Mouse (Mus musculus) erythroblast, embryonic 14.5 days (primary cell): ENCODE data around the gene Selenoo. TPM values are rescaled to one million over a fixed set of nuclear protein-coding genes. Genes with fewer than 3 reads are reported as not detected.

Experiments used
- H3K27me3 ChIP-seq: 2 replicates; pipeline ENCODE4 v1.6.1; 2012; ENCODE audit warnings: inconsistent platforms; ENCODE audit not compliant: control insufficient read depth
- H3K36me3 ChIP-seq: 2 replicates; pipeline ENCODE4 v1.6.1; 2012; ENCODE audit warnings: mild to moderate bottlenecking, inconsistent platforms; ENCODE audit not compliant: control insufficient read depth
- H3K4me1 ChIP-seq: 2 replicates; pipeline ENCODE4 v1.6.1; 2012; ENCODE audit warnings: inconsistent platforms; ENCODE audit not compliant: control insufficient read depth
- H3K4me3 ChIP-seq: replicated peaks from 2 replicates; pipeline ENCODE3; 2012; ENCODE audit warnings: moderate library complexity, mild to moderate bottlenecking, inconsistent platforms
- H3K9me3 ChIP-seq: 2 replicates; pipeline ENCODE4 v1.6.1; 2012; ENCODE audit warnings: low read length, inconsistent platforms, mixed read lengths; ENCODE audit not compliant: control insufficient read depth
- GATA1 ChIP-seq: IDR thresholded peaks from 2 replicates; pipeline ENCODE4 v1.6.1; 2012; ENCODE audit warnings: low read length, inconsistent platforms, mixed read lengths
- TAL1 ChIP-seq: IDR thresholded peaks from 3 replicates; pipeline ENCODE4 v1.6.1; 2012; ENCODE audit warnings: low read length, inconsistent platforms, mixed read lengths
- polyA plus RNA-seq: library from polyadenylated mRNA; stranded (reverse); fragments of >175 nt; gene quantifications from 2 replicates; pipeline ENCODE4 v1.2.3, GENCODE M21; 2012

Selenoo gene
- polyA plus RNA-seq, 1 experiment = 0.34 TPM

DNA sequence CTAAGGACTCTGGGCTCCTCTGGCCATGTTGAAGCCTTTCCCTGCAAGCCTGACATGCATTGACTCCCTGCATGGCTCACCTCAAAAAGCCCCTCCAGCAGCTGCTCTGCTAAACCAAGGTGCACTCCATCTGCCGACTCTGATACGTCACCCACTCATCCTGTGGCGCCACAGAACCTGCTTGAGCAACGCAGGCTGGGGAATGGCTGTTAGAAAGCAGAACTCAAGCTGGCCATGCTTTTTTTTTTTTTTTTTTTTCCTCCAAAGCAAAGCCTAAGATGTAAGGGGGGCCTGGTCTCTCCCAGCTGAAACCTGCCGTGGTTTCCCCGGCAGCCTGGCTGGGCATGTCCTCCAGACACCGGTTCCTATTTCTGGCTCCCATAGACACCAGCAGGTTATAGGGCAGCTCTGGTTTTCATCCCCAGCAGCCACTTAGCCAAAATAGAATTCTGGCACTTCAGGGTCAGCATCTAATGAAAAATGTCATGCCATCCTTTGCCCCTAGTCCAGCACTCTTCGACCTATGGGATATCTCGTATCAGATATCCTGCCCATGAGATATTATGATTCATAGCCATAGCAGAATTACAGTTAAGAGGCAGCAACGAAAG lies 14.8 kb upstream of the Selenoo start:
- Histone ChIP-seq H3K36me3 (no peaks in the 10 kb centered on the region), H3K4me1 (peaks cover 41% of the 10 kb centered on the region), H3K9me3 (no peaks in the 10 kb centered on the region), H3K4me3 (no peak overlapping the region), H3K27me3 (peaks cover 26% of the 10 kb centered on the region)
- TF ChIP-seq TAL1 (no peak), GATA1 (no peak)

GRCm38 (mm10) chr15:89074613-89075477 lies 14.0 kb upstream of the Selenoo start, which contains the start of gene Trabd:
Gene Trabd, plus strand, starts transcription at chr15:89075124.
- Histone ChIP-seq H3K4me1 (peaks cover 41% of the 10 kb centered on the region), H3K36me3 (peaks cover 1% of the 10 kb centered on the region; the same call in 1 of the 2 replicates), H3K27me3 (peaks cover 18% of the 10 kb centered on the region), H3K4me3 (peak within 1 kb of the TSS; percentile 87), H3K9me3 (no peaks in the 10 kb centered on the region)
- no peak for TF ChIP-seq TAL1
- TF ChIP-seq GATA1 = no peak

GRCm38 (mm10) chr15:89075478-89076147 lies 13.3 kb upstream of the Selenoo start:
- Histone ChIP-seq H3K4me1 (peaks cover 41% of the 10 kb centered on the region), H3K4me3 (peak overlapping the region; percentile 87), H3K27me3 (peaks cover 14% of the 10 kb centered on the region), H3K9me3 (no peaks in the 10 kb centered on the region), H3K36me3 (peaks cover 3% of the 10 kb centered on the region; the same call in 1 of the 2 replicates)
- TF ChIP-seq GATA1 (no peak), TAL1 (no peak)

- no peaks in the 10 kb centered on the region for H3K9me3 ChIP-seq
- peaks cover 9% of the 10 kb centered on the region for H3K36me3 ChIP-seq
- peaks cover 14% of the 10 kb centered on the region for H3K27me3 ChIP-seq
- H3K4me3 ChIP-seq = peak overlapping the region; percentile 87
- TF ChIP-seq TAL1 = no peak
- no peak for TF ChIP-seq GATA1
- H3K4me1 ChIP-seq = peaks cover 41% of the 10 kb centered on the region
Observed at GRCm38 (mm10) chr15:89076156-89076731, 12.6 kb upstream of the Selenoo start.

GRCm38 (mm10) chr15:89078208-89078836 lies 10.6 kb upstream of the Selenoo start:
- Histone ChIP-seq H3K27me3 (peaks cover 12% of the 10 kb centered on the region), H3K36me3 (peaks cover 28% of the 10 kb centered on the region), H3K4me3 (peak overlapping the region; percentile 34), H3K4me1 (peaks cover 41% of the 10 kb centered on the region), H3K9me3 (no peaks in the 10 kb centered on the region)
- TF ChIP-seq TAL1 (no peak), GATA1 (no peak)

DNA sequence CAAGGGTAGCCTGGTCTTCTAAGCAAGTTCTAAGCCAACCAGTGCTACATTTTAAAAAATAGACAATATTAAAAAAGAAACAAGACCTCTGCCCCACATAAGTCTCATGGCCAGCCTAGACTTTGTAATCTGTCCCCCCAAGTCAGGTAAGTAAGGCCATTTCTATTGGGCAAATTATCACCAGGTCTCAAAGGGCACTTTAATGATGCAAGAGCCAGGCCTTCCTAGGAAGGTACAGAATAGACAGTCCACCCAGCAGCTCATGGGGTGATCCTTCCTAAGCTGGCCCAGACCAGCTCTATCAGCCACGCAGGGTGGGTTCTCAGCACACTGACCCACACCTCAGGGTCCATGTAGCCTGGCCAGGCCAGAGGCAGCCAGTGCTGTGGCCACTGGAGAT lies 5.0 kb upstream of the Selenoo start:
- Histone ChIP-seq H3K36me3 (peaks cover 66% of the 10 kb centered on the region), H3K9me3 (no peaks in the 10 kb centered on the region), H3K27me3 (no peaks in the 10 kb centered on the region), H3K4me1 (peaks cover 13% of the 10 kb centered on the region), H3K4me3 (no peak overlapping the region)
- TF ChIP-seq TAL1 (no peak), GATA1 (no peak)

GRCm38 (mm10) chr15:89084826-89085225 lies 4.1 kb upstream of the Selenoo start:
- TF ChIP-seq TAL1 = no peak
- no peak for TF ChIP-seq GATA1
- Histone ChIP-seq H3K27me3 (no peaks in the 10 kb centered on the region), H3K36me3 (peaks cover 65% of the 10 kb centered on the region), H3K9me3 (no peaks in the 10 kb centered on the region), H3K4me3 (no peak overlapping the region), H3K4me1 (peaks cover 20% of the 10 kb centered on the region)

- Histone ChIP-seq H3K27me3 (no peaks in the 10 kb centered on the region), H3K4me3 (peak overlapping the region; percentile 88), H3K9me3 (no peaks in the 10 kb centered on the region), H3K4me1 (peaks cover 29% of the 10 kb centered on the region), H3K36me3 (peaks cover 59% of the 10 kb centered on the region)
- no peak for TF ChIP-seq TAL1
- no peak for TF ChIP-seq GATA1
Observed at GRCm38 (mm10) chr15:89089248-89090051, 566 bp downstream of the Selenoo start.
